Mouse (Mus musculus) hindbrain, embryonic 13.5 days (tissue): ENCODE measurements around the gene Tceal9. TPM values are rescaled to one million over a fixed set of nuclear protein-coding genes. Genes with fewer than 3 reads are reported as not detected.
"Not testable (repeated sequence)": the region's sequence is repeated elsewhere in the genome, so short reads cannot be mapped to it uniquely, and the experiment has no call there.

Experiments used
- ATAC-seq: fragments of 200-750 bp; cut with Nextera tagmentation; 2 replicates; pipeline ENCODE4 v1.8.0; 2017; ENCODE audit warnings: moderate TSS enrichment; ENCODE audit not compliant: low FRiP score
- H3K27ac ChIP-seq: fragments of 300-500 bp; sonication (generic); 2 replicates; pipeline ENCODE4 v1.5.1; 2015; ENCODE audit warnings: inconsistent platforms, mild to moderate bottlenecking, moderate library complexity
- H3K27me3 ChIP-seq: fragments of 300-500 bp; sonication (generic); 2 replicates; pipeline ENCODE4 v1.6.1; 2015; ENCODE audit warnings: mild to moderate bottlenecking, inconsistent platforms
- H3K36me3 ChIP-seq: fragments of 300-500 bp; sonication (generic); 2 replicates; pipeline ENCODE4 v1.6.1; 2015; ENCODE audit warnings: mild to moderate bottlenecking, inconsistent platforms
- H3K4me1 ChIP-seq: fragments of 300-500 bp; sonication (generic); replicated peaks from 2 replicates; pipeline ENCODE4 v1.6.1; 2015; ENCODE audit warnings: inconsistent platforms
- H3K4me2 ChIP-seq: fragments of 300-500 bp; sonication (generic); 2 replicates; pipeline ENCODE4 v1.6.1; 2015; ENCODE audit warnings: inconsistent platforms, mild to moderate bottlenecking, moderate library complexity
- H3K4me3 ChIP-seq: fragments of 300-500 bp; sonication (generic); 2 replicates; pipeline ENCODE4 v1.5.1; 2015; ENCODE audit warnings: mild to moderate bottlenecking, inconsistent platforms
- H3K9ac ChIP-seq: fragments of 300-500 bp; sonication (generic); 2 replicates; pipeline ENCODE4 v1.6.1; 2015; ENCODE audit warnings: mild to moderate bottlenecking, inconsistent platforms
- H3K9me3 ChIP-seq: fragments of 300-500 bp; sonication (generic); 2 replicates; pipeline ENCODE4 v1.6.1; 2016; ENCODE audit warnings: inconsistent platforms
- WGBS: fragments of 180-500 bp; shearing (Covaris S2); methylation state at CpG from one replicate; pipeline ENCODE4 v1.1.7; 2015; 5-methylcytosine and 5-hydroxymethylcytosine counted together
- polyA plus RNA-seq: library from polyadenylated mRNA; unstranded; fragments of >200 nt; fragmentation: Nextera tagmentation; extraction: Ambion mirVana; gene quantifications from 2 replicates; pipeline ENCODE4 v1.2.1, GENCODE M21; 2015

Tceal9 gene
- polyA plus RNA-seq: 323 and 327 TPM in 2 replicates

DNA sequence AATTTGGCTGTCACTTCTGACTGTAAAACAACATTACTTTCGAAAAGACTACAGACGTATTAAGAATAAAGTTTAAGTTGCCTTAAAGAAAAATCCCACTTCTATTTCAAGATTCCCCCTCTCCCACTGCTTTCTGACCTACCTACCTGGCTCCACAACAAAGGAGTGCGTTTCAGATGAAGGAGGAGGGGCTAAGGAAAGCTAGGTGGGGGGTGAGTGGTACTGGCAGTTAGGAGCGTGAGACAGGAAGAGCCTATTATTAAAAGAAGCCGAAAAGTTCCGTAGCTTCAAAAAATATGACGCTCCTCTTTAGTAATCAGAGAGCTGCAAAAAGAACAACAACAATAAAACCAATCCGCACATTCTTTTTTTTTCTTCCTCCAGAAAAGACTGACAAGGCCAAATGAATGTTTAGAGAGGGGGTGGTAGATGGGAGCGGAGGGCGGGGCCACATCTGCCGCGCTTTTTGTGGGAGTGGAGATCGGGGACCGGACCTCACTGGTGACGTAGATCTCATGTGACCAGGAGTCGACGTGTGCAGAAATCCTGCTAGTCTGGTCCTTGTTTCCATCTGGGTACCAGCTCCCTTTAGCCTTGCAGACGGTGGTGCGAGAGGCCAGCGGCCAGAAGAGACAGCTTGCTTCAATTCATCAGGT, at the start of gene Tceal9:
Gene Tceal9 (plus strand): TSS at position 506 of the 656 bp plus-strand sequence.
- Histone ChIP-seq H3K9ac (peak within 1 kb of the TSS; percentile 80), H3K9me3 (no peaks in the 10 kb centered on the region), H3K36me3 (no peaks in the 10 kb centered on the region), H3K27ac (peak within 1 kb of the TSS; percentile 83), H3K27me3 (no peaks in the 10 kb centered on the region), H3K4me3 (peak within 1 kb of the TSS; percentile 57), H3K4me1 (no peaks in the 10 kb centered on the region; the same call in 1 of the 2 replicates), H3K4me2 (peak within 1 kb of the TSS; percentile 55)
- ATAC-seq: peak; percentile 97
- WGBS: 19% methylated on average over 20 of the region's 20 CpGs

DNA sequence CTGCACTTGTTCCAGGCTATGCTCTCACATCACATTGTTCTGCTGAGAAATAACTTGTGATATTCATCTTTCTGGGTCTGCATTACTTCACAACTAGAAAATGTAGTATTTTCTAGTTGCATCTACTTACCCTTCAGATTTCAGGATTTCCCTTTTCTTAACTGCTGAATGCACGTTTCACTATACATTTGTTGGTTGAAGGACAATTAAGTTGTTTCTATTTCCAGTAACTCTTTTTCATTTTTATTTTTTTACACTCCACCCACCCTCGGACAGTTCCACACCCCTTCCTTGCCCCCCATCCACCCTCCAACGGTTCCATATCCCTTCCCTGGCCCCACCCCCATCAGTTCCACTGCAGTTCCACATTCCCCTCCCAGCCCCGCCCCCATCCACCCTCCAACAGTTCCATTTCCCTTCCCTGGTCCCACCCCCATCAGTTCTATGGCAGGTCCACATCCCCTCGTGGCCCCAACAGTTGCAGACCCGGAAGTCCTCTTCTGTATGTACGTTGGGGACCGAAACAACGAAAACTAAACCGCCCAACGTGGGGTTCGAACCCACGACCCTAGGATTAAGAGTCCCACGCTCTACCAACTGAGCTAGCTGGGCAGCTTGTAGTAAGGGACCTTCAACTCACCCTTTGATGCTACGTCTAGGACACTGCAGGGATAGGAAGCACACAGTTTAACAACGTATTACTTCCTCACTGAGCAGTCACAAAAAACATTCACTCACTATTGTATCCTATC, 49.5 kb upstream of the Tceal9 start:
- no peak for ATAC-seq
- 85% methylated on average over 16 of the region's 16 CpGs for WGBS
- Histone ChIP-seq H3K36me3 (no peaks in the 10 kb centered on the region), H3K9ac (no peak overlapping the region), H3K4me3 (no peak overlapping the region), H3K9me3 (no peaks in the 10 kb centered on the region), H3K4me2 (no peak overlapping the region), H3K27ac (no peak overlapping the region), H3K27me3 (no peaks in the 10 kb centered on the region), H3K4me1 (no peaks in the 10 kb centered on the region)

DNA sequence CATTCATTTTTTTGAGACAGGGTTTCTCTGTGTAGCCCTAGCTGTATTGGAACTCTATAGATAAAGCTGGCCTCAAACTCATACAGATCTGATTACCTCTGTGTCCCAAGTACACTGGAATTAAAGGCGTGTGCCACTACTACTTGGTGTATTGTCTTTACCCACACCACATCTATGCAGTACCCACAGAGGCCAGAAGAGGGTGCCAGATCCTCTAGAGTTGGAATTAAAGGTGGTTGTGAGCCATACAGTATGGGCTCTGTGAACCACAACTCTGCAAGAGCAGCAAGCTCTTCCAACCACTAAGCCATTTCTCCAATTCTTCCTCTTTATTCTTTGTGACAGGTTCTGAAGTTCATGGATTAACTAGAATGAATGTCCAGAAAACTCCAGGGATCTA, 48.0 kb upstream of the Tceal9 start:
- H3K4me3 ChIP-seq: no peak overlapping the region
- H3K36me3 ChIP-seq: no peaks in the 10 kb centered on the region
- no peak overlapping the region for H3K9ac ChIP-seq
- no peak overlapping the region for H3K27ac ChIP-seq
- H3K27me3 ChIP-seq: no peaks in the 10 kb centered on the region
- no peaks in the 10 kb centered on the region for H3K4me1 ChIP-seq
- no peak for ATAC-seq
- H3K9me3 ChIP-seq: no peaks in the 10 kb centered on the region
- no peak overlapping the region for H3K4me2 ChIP-seq
- WGBS: 70% methylated on average over 1 of the region's 1 CpGs

DNA sequence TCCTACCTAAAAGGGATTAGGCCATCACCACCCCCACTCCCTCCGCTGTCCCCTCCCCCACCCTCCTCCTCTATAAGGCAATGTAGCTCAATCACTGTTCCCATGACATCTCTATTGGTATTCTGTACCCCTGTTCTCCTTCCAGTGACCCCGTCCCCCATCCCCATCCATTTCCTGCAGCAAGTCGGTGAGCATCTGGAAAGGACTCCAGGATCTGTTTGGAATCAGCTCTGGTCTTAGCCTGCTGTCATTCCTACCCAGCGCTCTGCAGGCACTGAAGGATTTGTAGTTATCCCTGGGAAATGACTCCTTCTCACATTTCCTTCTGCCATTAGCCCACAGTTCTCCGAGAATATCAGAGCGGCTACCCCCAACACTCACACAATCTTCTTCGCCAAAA, 41.6 kb upstream of the Tceal9 start:
- peak overlapping the region; percentile 81 for H3K27ac ChIP-seq
- H3K27me3 ChIP-seq: 0 out of 2 replicates have a peak, but pooled peaks cover 3% of the 10 kb centered on the region
- H3K4me3 ChIP-seq: peak overlapping the region; percentile 47
- no peaks in the 10 kb centered on the region for H3K9me3 ChIP-seq
- ATAC-seq: peak; percentile 75; the same call in 1 of the 2 replicates
- no peaks in the 10 kb centered on the region for H3K36me3 ChIP-seq
- 24% methylated on average over 7 of the region's 7 CpGs for WGBS
- 0 out of 2 replicates have a peak, but pooled peaks cover 4% of the 10 kb centered on the region for H3K4me1 ChIP-seq
- peak overlapping the region; percentile 57 for H3K4me2 ChIP-seq
- peak overlapping the region; percentile 70 for H3K9ac ChIP-seq

DNA sequence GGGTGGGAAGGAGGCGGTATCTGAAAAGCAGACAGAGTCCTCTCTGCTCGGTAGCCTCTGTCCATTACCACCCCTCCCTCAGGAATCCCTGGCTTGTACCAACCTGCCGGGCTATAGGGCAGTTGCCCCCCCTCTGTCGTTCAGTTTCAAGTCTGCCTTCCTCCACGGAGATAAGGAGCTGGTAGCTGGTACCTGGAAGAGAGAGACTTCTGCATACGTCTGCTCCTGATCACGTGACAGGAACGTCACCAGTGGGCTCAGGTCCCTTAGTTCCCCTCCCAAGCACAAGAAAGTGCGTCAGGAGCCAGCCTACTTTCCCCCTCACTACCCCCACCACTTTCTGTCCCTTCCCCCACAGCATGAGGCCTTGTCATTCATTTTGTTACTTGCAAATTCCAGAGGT, 41.2 kb upstream of the Tceal9 start, which contains the start of gene Tceal5:
Gene Tceal5 (minus strand): TSS at position 213 of the 403 bp plus-strand sequence.
- Histone ChIP-seq H3K9ac (peak within 1 kb of the TSS; percentile 70), H3K4me2 (peak within 1 kb of the TSS; percentile 57), H3K4me1 (0 out of 2 replicates have a peak, but pooled peaks cover 4% of the 10 kb centered on the region), H3K36me3 (no peaks in the 10 kb centered on the region), H3K9me3 (no peaks in the 10 kb centered on the region), H3K27me3 (0 out of 2 replicates have a peak, but pooled peaks cover 3% of the 10 kb centered on the region), H3K27ac (peak within 1 kb of the TSS; percentile 81), H3K4me3 (peak within 1 kb of the TSS; percentile 47)
- ATAC-seq: peak; percentile 92
- WGBS: 21% methylated on average over 9 of the region's 9 CpGs

DNA sequence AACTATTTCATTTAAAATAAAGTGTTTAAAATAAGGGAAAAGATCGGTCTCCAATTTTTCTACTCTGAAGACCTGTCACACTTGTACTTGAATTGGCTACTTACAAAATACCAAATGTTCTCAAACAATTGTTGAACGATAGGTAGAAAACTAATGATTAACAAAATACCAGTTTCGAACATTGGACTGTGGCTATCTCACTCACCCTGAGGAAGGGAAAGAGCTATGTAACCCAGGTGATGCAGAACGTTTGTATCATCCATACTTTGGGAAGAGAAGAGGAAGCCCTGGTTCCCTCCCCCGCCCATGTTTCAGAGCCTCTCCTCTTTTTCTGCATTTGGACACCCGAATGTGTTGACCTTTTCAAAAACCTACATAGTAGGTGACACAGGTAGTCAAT, 40.5 kb upstream of the Tceal9 start:
- Histone ChIP-seq H3K9ac (no peak overlapping the region), H3K4me1 (0 out of 2 replicates have a peak, but pooled peaks cover 4% of the 10 kb centered on the region), H3K4me2 (no peak overlapping the region), H3K27me3 (0 out of 2 replicates have a peak, but pooled peaks cover 3% of the 10 kb centered on the region), H3K9me3 (no peaks in the 10 kb centered on the region), H3K27ac (no peak overlapping the region), H3K4me3 (no peak overlapping the region), H3K36me3 (no peaks in the 10 kb centered on the region)
- no peak for ATAC-seq
- 82% methylated on average over 6 of the region's 6 CpGs for WGBS

DNA sequence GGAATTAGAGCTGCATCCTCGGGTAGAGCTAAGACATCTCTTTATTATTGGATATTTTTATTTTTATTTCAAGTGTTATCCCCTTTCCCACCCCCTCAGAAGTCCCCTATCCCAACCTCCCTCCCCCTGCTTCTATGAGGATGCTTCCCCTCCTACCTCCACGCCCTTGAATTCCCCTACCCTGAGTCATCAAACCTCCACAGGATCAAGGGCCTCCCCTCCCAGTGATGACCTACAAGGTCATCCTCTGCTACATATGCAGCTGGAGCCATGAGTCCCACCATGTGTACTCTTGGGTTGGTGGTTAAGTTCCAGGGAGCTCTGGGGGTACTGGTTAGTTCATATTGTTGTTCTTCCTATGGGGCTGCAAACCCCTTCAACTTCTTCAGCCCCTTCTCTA, 31.5 kb upstream of the Tceal9 start:
- no peak for ATAC-seq

DNA sequence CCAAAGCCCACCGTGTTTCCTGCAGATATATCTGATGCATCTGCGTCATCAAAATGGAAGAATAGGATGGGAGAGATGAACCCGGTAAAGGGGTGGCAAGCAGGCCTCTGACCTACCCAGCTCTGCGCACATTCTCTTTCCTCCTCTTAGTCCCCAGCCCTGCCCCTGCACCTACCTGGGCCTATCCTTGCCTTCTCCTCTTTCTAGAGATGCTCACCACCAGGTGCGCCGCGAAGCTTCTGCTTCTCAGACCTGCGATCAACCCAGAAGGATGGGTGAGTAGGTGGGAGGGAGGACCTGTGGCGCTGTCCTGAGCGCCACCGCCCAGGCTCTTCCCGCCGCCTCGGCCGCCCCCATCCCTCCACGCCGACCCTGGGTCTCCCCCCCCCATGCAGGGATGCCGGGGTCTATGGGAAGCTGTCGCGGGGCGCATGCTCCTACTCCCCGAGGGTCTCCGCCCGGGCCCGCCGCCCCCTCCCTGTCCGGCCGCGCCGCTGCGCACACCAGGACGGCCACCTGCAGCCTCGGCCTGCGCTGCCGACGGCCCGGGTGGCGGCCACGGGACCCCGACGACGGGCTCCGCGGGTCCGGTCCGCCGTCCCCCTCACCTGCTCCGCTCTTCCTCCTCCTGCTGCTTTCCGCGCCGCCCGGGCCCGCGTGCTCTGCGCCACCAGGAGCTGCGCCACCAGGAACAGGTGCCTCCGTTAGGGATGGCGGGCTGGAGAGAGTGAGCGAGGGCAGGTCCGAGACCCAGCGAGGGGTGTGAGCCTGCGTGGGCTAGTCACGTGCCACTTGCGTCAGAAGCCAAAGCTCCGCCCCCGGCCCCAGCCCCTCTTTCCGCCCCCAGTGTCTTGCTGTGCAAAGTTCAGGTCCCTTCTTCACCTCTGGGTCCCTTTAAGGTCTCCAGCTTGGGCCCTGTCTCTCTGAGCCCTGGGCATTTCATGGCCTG, 29.9 kb upstream of the Tceal9 start, which contains the start of the genes Tceal7 and Bex1:
Gene Tceal7 (plus strand): TSS at position 51 of the 949 bp plus-strand sequence.
Gene Bex1 (minus strand): TSS at position 785 of the 949 bp plus-strand sequence.
- peak within 1 kb of the TSS; percentile 52 for H3K4me2 ChIP-seq
- 21% methylated on average over 11 of the region's 67 CpGs for WGBS
- H3K9ac ChIP-seq: peak within 1 kb of the TSS; percentile 67
- not testable (repeated sequence) for H3K36me3 ChIP-seq, H3K27ac ChIP-seq, H3K27me3 ChIP-seq, H3K9me3 ChIP-seq, H3K4me1 ChIP-seq
- H3K4me3 ChIP-seq: peak within 1 kb of the TSS; percentile 44
- peak; percentile 95 for ATAC-seq

More for the DNA sequence above, 31.5 kb upstream of the Tceal9 start:
- WGBS: 65% methylated on average over 2 of the region's 2 CpGs
- Histone ChIP-seq H3K27ac (no peak overlapping the region), H3K36me3 (no peaks in the 10 kb centered on the region), H3K4me3 (no peak overlapping the region), H3K27me3 (no peaks in the 10 kb centered on the region), H3K9ac (no peak overlapping the region), H3K4me2 (no peak overlapping the region), H3K4me1 (no peaks in the 10 kb centered on the region; the same call in 1 of the 2 replicates), H3K9me3 (no peaks in the 10 kb centered on the region)

DNA sequence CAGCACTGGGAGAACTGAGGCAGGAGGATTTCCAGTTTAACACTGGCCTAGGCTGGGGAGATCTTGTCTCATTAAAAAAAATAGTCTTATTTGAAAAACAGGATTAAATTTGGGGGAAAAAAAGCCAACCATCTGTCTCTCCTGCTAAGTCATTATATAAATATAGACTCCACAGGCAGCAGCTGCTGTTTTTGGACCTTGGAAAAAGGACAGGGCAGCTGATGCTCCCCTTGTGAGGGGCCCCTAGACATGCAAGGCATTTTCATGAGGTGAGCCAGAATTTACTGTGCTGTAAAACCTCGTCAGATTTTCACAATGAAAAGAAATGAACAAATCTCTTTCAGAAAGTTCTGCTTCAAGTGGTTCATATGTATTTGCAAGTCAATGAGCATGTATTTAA, 28.6 kb upstream of the Tceal9 start:
- Histone ChIP-seq H3K9ac (no peak overlapping the region), H3K27ac (no peak overlapping the region), H3K4me2 (no peak overlapping the region), H3K9me3 (no peaks in the 10 kb centered on the region), H3K4me3 (no peak overlapping the region), H3K27me3 (no peaks in the 10 kb centered on the region), H3K36me3 (no peaks in the 10 kb centered on the region), H3K4me1 (no peaks in the 10 kb centered on the region; the same call in 1 of the 2 replicates)
- ATAC-seq: no peak
- WGBS: 58% methylated on average over 1 of the region's 1 CpGs

DNA sequence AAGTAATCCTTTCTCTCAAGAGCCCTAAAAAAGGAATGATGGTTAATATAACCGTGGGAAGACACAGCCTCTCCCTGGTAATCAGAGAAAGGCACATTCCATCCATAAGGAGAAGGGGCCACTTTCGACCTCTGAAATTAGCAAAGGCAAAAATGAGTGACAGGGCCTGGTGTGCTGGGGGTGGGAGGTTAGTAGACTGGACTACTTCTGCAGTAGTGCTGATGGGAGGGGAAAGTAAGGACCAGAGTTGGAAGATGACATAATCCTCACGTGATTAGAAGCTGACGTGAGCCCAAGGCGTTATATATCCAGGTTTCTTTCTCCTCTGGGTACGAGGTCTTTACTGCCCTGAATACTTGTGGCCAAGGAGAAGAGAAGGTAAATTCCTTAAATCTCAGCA, 21.2 kb upstream of the Tceal9 start:
- no peak overlapping the region for H3K9ac ChIP-seq
- H3K4me1 ChIP-seq: no peaks in the 10 kb centered on the region
- no peak overlapping the region for H3K4me3 ChIP-seq
- H3K9me3 ChIP-seq: no peaks in the 10 kb centered on the region
- no peak overlapping the region for H3K27ac ChIP-seq
- no peak overlapping the region for H3K4me2 ChIP-seq
- no peak for ATAC-seq
- 79% methylated on average over 6 of the region's 6 CpGs for WGBS
- H3K27me3 ChIP-seq: 0 out of 2 replicates have a peak, but pooled peaks cover 2% of the 10 kb centered on the region
- H3K36me3 ChIP-seq: no peaks in the 10 kb centered on the region

DNA sequence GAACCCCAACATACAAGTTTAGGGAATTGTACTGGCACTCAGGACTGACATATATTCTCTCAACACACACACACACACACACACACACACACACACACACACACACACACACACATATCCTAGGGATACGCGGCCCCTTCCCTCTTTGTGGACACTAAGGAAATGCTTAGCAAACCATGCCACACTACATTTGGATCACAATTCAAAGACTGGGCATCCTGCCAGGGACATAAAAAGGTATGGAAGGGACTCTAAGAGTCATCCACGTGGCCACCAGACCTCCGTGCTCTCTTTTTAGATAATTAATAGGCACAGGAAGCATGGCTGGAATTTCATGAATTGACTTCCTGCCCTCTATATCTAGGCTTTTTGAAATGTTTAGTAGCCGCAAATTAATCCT, 17.1 kb upstream of the Tceal9 start:
- Histone ChIP-seq H3K27me3 (0 out of 2 replicates have a peak, but pooled peaks cover 5% of the 10 kb centered on the region), H3K36me3 (no peaks in the 10 kb centered on the region), H3K9me3 (no peaks in the 10 kb centered on the region), H3K4me3 (no peak overlapping the region), H3K4me1 (no peaks in the 10 kb centered on the region), H3K27ac (no peak overlapping the region), H3K9ac (no peak overlapping the region), H3K4me2 (no peak overlapping the region)
- WGBS: 52% methylated on average over 5 of the region's 5 CpGs
- ATAC-seq: no peak
